Mouse (Mus musculus) kidney, embryonic 16.5 days (tissue): ENCODE data around the gene Tnni3k. TPM values are rescaled to one million over a fixed set of nuclear protein-coding genes. Genes with fewer than 3 reads are reported as not detected.
"Not testable (repeated sequence)": the region's sequence is repeated elsewhere in the genome, so short reads cannot be mapped to it uniquely, and the experiment has no call there.

Experiments
- ATAC-seq: fragments of 200-750 bp; cut with Nextera tagmentation; 2 replicates; pipeline ENCODE4 v1.8.0; 2017; ENCODE audit warnings: moderate TSS enrichment; ENCODE audit not compliant: low FRiP score, low TSS enrichment
- H3K27ac ChIP-seq: fragments of 300-500 bp; sonication (generic); 2 replicates; pipeline ENCODE4 v1.5.1; 2014; ENCODE audit warnings: low read length
- H3K27me3 ChIP-seq: fragments of 300-500 bp; sonication (generic); 2 replicates; pipeline ENCODE4 v1.6.1; 2014; ENCODE audit warnings: low read length, control low read depth, mixed read lengths; ENCODE audit not compliant: insufficient read depth
- H3K36me3 ChIP-seq: fragments of 300-500 bp; sonication (generic); 2 replicates; pipeline ENCODE4 v1.6.1; 2014; ENCODE audit warnings: low read length, control low read depth, mixed read lengths; ENCODE audit not compliant: insufficient read depth
- H3K4me1 ChIP-seq: fragments of 300-500 bp; sonication (generic); 2 replicates; pipeline ENCODE4 v1.6.1; 2014; ENCODE audit warnings: low read length, control low read depth, mixed read lengths; ENCODE audit not compliant: insufficient read depth
- H3K4me2 ChIP-seq: fragments of 300-500 bp; sonication (generic); replicated peaks from 2 replicates; pipeline ENCODE4 v1.6.1; 2014; ENCODE audit warnings: low read depth, low read length
- H3K4me3 ChIP-seq: fragments of 300-500 bp; sonication (generic); 2 replicates; pipeline ENCODE4 v1.5.1; 2014; ENCODE audit warnings: mild to moderate bottlenecking, low read length
- H3K9ac ChIP-seq: fragments of 300-500 bp; sonication (generic); replicated peaks from 2 replicates; pipeline ENCODE4 v1.6.1; 2014; ENCODE audit warnings: low read length
- H3K9me3 ChIP-seq: fragments of 300-500 bp; sonication (generic); 2 replicates; pipeline ENCODE4 v1.6.1; 2016; ENCODE audit warnings: low read length, control low read depth
- WGBS: fragments of 180-500 bp; shearing (Covaris S2); extraction: QIAGEN DNeasy Blood & Tissue Kit; methylation state at CpG from one replicate; pipeline ENCODE4 v1.1.7; 2014; 5-methylcytosine and 5-hydroxymethylcytosine counted together
- polyA plus RNA-seq: library from polyadenylated mRNA; unstranded; fragments of >200 nt; fragmentation: Nextera tagmentation; extraction: Ambion mirVana; gene quantifications from 2 replicates; pipeline ENCODE4 v1.2.1, GENCODE M21; 2015

Tnni3k gene
- polyA plus RNA-seq, 1 experiment from 2014 or later, result not detected

DNA sequence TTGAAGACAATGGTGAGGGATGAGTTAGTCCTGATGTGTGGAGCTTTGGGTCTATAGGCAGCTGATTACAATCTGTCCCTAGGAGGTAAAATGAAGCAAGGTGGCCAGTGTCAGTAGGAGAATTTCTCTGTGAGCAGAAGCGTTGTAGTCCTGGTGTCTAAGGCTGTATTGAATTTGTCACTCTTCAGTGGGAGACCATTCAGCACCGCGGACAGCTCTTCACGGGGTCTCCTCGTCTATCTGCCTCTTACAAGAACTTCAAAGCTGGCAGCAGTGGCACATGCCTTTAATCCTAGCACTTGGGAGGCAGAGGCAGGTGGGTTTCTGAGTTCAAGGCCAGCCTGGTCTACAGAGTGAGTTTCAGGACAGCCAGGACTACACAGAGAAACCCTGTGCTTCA lies 235.5 kb downstream of the Tnni3k start:
- H3K27me3 ChIP-seq, H3K36me3 ChIP-seq, H3K9me3 ChIP-seq, H3K4me1 ChIP-seq, H3K9ac ChIP-seq, H3K27ac ChIP-seq, H3K4me3 ChIP-seq, H3K4me2 ChIP-seq: not testable (repeated sequence)
- ATAC-seq, result peak; percentile 75; the same call in 1 of the 2 replicates
- 13% methylated on average over 5 of the region's 5 CpGs for WGBS

DNA sequence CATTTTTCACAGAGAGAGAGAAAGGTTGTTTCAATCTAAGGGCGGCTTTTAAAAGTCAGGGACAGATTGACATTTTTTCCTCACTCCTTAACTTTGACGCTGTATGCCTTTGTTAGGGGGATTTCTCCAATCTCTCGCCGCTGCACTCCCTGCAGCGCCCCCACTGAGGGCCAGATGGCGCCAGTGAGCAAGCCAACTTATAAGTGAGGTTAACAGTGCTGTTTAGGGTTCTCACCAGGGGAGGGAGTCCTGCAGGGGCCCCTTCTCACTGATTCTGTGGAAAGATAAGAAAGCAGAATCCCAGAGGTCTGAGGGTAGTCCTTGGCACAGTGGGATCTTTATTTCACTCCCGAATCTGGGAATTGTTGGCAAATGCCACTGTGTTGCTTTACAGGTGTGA lies 237.5 kb downstream of the Tnni3k start:
- Histone ChIP-seq H3K4me3 (no peak overlapping the region), H3K9me3 (no peaks in the 10 kb centered on the region), H3K36me3 (no peaks in the 10 kb centered on the region), H3K4me1 (no peaks in the 10 kb centered on the region), H3K27me3 (no peaks in the 10 kb centered on the region; the same call in 1 of the 2 replicates), H3K9ac (no peak overlapping the region), H3K27ac (no peak overlapping the region), H3K4me2 (no peak overlapping the region)
- ATAC-seq, result no peak
- WGBS, result 7% methylated on average over 7 of the region's 7 CpGs

DNA sequence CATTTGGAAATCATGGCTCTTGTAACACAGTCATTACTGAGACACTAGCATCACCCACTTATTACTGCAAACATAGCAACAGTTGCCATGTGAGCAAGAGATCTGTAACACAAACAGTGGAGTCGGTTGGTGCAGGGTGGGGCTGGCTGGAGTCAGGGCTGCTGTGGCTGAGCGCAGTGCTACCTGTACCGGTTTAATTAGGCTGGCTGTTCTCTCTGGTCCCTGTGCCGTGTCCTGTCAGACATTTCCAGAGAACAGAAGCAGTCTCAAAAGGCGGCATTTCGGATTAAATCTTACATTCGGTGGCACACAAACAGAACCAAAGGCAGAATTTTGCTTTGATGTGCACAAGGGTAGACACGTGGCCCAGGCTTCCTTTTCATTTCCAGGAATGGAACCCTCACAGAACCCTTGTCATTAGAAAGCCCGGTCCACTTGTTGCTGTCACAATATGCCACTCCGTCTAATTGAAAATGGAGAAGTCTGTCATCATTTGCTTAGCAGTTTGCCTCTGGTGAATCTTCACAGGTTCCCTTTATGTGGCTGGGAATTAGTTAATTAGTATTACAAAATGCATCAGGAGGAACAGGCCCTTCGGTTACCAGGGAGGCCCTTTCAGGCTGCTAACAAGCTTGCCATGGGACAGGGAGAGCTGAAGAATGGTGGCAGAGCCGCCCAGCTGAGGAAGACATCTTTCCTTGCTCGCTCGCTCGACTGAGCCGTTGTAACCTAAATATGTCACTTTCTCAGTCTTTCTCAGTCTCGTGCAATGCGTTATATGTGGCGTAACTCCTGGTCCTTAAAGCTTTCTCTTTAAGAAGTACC lies 238.2 kb downstream of the Tnni3k start:
- no peak overlapping the region for H3K4me2 ChIP-seq
- no peak overlapping the region for H3K4me3 ChIP-seq
- H3K9ac ChIP-seq, result no peak overlapping the region
- H3K4me1 ChIP-seq, result no peaks in the 10 kb centered on the region
- H3K9me3 ChIP-seq, result no peaks in the 10 kb centered on the region
- H3K36me3 ChIP-seq, result no peaks in the 10 kb centered on the region
- WGBS, result 51% methylated on average over 19 of the region's 19 CpGs
- H3K27me3 ChIP-seq, result no peaks in the 10 kb centered on the region; the same call in 1 of the 2 replicates
- H3K27ac ChIP-seq, result no peak overlapping the region
- ATAC-seq, result 0 out of 2 replicates have a peak, but pooled peaks have one; percentile 46

DNA sequence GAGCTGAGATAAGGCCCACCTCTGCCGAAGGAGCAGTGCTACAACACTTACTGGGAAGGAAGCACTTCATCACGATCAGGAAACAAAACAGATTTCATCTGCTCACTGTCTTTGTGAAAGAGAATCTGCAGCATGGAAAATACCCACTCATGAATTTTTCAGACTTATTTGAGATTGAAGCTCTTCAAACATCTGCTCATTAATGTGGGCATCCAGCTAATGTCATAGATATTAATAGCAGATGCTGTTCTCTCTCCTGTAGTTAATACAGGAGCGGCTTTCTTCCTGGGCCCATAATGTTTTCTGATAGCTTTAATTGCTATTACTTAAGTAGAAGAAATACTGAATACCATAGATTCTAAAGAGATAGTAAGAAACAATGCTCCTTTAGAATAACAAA lies 239.0 kb downstream of the Tnni3k start:
- ATAC-seq, result no peak
- 71% methylated on average over 3 of the region's 3 CpGs for WGBS

DNA sequence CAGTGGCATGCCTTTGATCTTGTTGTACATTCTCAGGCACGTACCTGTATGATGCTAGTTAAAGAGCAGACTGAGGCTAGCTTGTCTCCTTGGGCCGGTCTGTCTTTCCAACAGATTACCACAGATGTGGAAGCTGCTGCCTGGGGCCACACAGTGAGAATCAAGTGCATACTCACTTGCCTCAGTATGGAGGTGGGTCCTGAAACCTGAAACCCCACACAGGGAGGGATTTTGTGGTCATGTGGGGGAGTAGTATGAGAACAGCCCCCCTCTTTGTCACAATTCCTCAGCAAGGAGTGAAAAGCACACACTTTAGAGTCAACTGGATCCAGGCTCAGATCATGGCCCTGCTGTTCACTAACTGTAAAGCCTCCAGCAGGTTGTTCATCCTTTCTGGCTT lies 239.6 kb downstream of the Tnni3k start:
- WGBS, result 12% methylated on average over 2 of the region's 2 CpGs

More for the DNA sequence above, 239.0 kb downstream of the Tnni3k start:
- H3K4me3 ChIP-seq, result no peak overlapping the region
- no peak overlapping the region for H3K27ac ChIP-seq
- no peaks in the 10 kb centered on the region; the same call in 1 of the 2 replicates for H3K27me3 ChIP-seq
- H3K4me1 ChIP-seq, result no peaks in the 10 kb centered on the region
- no peak overlapping the region for H3K4me2 ChIP-seq
- H3K9me3 ChIP-seq, result no peaks in the 10 kb centered on the region
- H3K9ac ChIP-seq, result no peak overlapping the region
- no peaks in the 10 kb centered on the region for H3K36me3 ChIP-seq

DNA sequence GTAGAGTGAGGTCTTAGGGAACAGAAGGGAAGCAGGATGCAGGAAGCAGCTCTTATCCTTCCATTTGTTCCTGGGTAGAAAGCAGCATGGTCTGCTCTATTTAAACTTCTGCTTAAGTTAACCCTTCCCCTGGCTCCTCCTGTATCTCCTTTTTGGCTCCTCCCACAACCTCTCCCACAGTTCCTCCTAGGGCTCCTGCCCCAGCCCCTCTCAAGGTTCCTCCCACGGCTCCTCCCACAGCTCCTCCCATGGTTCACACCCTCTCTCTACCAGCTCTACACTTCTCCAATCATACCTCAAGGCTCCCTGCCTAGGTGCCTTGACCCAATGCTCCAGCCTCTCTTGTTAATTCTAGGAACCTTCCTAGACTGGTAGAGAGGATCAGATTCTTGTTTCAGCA lies 242.3 kb downstream of the Tnni3k start:
- Histone ChIP-seq H3K27ac (no peak overlapping the region), H3K9ac (no peak overlapping the region), H3K4me1 (no peaks in the 10 kb centered on the region), H3K27me3 (no peaks in the 10 kb centered on the region; the same call in 1 of the 2 replicates), H3K4me2 (no peak overlapping the region), H3K36me3 (no peaks in the 10 kb centered on the region), H3K9me3 (no peaks in the 10 kb centered on the region), H3K4me3 (no peak overlapping the region)
- 55% methylated on average over 1 of the region's 1 CpGs for WGBS
- ATAC-seq, result no peak

More for the DNA sequence above, 239.6 kb downstream of the Tnni3k start:
- H3K27me3 ChIP-seq, result no peaks in the 10 kb centered on the region; the same call in 1 of the 2 replicates
- no peak overlapping the region for H3K4me2 ChIP-seq
- H3K9ac ChIP-seq, result no peak overlapping the region
- H3K27ac ChIP-seq, result no peak overlapping the region
- no peaks in the 10 kb centered on the region for H3K9me3 ChIP-seq
- no peaks in the 10 kb centered on the region for H3K4me1 ChIP-seq
- no peak overlapping the region for H3K4me3 ChIP-seq
- ATAC-seq, result no peak
- H3K36me3 ChIP-seq, result no peaks in the 10 kb centered on the region

DNA sequence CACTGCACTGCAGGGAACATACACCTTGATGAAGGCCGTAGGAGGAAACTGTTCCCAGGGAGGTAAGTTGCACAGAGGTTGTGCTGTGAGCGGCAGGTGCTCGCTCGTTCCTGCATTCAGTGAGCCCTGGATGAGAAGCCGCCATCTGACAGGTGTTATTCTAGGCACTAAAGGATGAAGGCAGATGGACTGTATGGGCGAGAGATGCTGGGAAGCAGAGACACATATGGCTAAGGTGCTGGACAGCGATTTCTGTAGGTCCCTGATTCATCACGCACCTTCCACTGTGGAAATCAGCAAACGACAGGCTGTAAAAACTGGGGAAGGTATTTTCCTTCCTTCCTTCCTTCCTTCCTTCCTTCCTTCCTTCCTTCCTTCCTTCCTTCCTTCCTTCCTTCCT lies 243.4 kb downstream of the Tnni3k start:
- no peaks in the 10 kb centered on the region; the same call in 1 of the 2 replicates for H3K27me3 ChIP-seq
- no peaks in the 10 kb centered on the region for H3K9me3 ChIP-seq
- H3K27ac ChIP-seq, result no peak overlapping the region
- no peak overlapping the region for H3K4me3 ChIP-seq
- 51% methylated on average over 9 of the region's 9 CpGs for WGBS
- no peaks in the 10 kb centered on the region for H3K4me1 ChIP-seq
- no peak for ATAC-seq
- no peak overlapping the region for H3K4me2 ChIP-seq
- no peaks in the 10 kb centered on the region for H3K36me3 ChIP-seq
- H3K9ac ChIP-seq, result no peak overlapping the region

DNA sequence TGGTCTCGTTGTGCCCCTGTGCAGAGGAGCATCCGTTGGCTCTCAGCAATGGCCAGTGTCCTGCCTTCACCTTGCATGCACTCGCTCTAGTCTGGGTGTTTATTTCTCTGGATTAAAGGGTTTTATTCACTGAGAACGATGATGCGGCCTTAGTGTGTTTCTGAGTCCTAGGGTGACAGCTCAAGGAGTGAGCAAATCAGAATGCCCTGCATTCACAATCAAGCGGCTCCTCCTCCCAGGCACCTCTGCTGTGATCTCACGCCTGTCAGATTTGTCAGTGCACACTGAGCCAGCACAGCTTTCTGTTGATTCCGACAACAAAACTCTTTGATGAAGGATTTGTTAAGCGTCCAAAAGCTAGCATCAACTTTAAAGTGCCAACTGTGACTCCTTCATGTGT lies 243.9 kb downstream of the Tnni3k start:
- Histone ChIP-seq H3K36me3 (no peaks in the 10 kb centered on the region), H3K4me2 (no peak overlapping the region), H3K9me3 (no peaks in the 10 kb centered on the region), H3K27ac (no peak overlapping the region), H3K4me1 (no peaks in the 10 kb centered on the region), H3K4me3 (no peak overlapping the region), H3K27me3 (no peaks in the 10 kb centered on the region; the same call in 1 of the 2 replicates), H3K9ac (no peak overlapping the region)
- no peak for ATAC-seq
- WGBS, result 49% methylated on average over 9 of the region's 9 CpGs

DNA sequence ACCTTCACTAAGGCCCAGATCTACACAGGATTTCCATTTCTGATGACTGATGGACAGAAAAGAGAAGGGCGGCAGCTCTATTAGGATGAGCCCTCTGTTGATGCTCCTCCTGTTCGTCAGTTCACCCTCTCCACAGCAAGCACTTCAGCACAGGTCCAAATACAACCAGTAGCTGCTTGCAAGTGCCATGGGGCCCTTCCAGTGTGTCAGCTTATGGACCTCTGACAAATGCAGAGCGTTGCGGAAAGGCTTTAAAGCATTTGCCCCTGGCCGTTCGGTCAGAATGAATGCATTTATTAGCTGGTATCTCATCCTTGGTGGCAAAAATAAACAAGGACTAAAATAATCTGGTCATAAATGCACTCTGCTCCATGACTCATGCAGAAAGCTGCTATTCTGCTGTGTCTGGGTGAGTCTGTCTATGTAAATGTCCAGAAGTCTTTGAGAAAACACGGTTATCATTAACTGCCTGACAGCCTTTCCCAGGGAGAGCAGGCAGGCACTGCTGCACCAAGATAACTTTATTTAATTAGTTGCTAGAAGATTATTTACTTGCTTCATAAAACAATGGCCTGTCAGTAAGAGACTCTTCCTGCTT lies 244.8 kb downstream of the Tnni3k start:
- H3K4me1 ChIP-seq, result no peaks in the 10 kb centered on the region
- no peak for ATAC-seq
- H3K4me3 ChIP-seq, result no peak overlapping the region
- H3K9me3 ChIP-seq, result no peaks in the 10 kb centered on the region
- no peak overlapping the region for H3K9ac ChIP-seq
- no peaks in the 10 kb centered on the region; the same call in 1 of the 2 replicates for H3K27me3 ChIP-seq
- WGBS, result 64% methylated on average over 7 of the region's 7 CpGs
- no peak overlapping the region for H3K27ac ChIP-seq
- H3K36me3 ChIP-seq, result no peaks in the 10 kb centered on the region
- H3K4me2 ChIP-seq, result no peak overlapping the region

DNA sequence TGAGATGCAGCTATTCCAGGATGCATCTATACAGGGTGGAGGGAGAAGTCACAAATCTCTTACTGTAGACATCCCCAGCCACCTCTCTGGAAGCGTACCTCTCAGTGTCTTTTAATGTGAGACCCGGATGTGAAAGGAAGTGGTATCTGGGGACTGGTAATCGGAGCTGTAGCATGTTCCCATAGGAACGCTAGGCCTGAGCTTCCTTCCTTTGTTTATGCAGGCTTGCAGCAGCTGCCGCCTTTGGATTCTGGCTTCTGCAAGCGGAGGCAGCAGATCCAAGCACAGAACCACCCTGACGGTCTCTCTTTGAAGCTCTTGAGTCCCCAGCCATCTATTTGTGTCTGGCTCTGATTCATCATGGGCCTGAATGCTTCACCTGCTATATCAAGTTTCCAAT lies 248.6 kb downstream of the Tnni3k start:
- Histone ChIP-seq H3K36me3 (no peaks in the 10 kb centered on the region), H3K4me2 (no peak overlapping the region), H3K27me3 (no peaks in the 10 kb centered on the region; the same call in 1 of the 2 replicates), H3K4me3 (no peak overlapping the region), H3K9ac (no peak overlapping the region), H3K27ac (no peak overlapping the region), H3K9me3 (no peaks in the 10 kb centered on the region), H3K4me1 (no peaks in the 10 kb centered on the region)
- WGBS, result 7% methylated on average over 7 of the region's 7 CpGs
- peak; percentile 69; the same call in 1 of the 2 replicates for ATAC-seq
